Mouse (Mus musculus) heart, postnatal 36 days (tissue): ENCODE measurements around the gene 6330409D20Rik. TPM values are rescaled to one million over a fixed set of nuclear protein-coding genes. Genes with fewer than 3 reads are reported as not detected.
A peak's percentile ranks its signal among the peaks of the same experiment; 100 is the strongest.

Source experiments
- DNase-seq, 2 experiments: peaks; one replicate each; pipeline ENCODE4 v3.0.0; 2021 to 2022
- intact Hi-C: fragments of 180-260 bp; cut with DNase I; formaldehyde crosslinking; loops from one replicate; pipeline ENCODE4 v1.15.1; 2025
- total RNA-seq, 2 experiments: library from RNA; stranded (reverse); gene quantifications; 2 replicates each; pipeline ENCODE4 v1.2.3; 2021

6330409D20Rik gene
- total RNA-seq: not detected

- no peak for DNase-seq
- intact Hi-C loops: loop anchor here (2.0 kb wide), 1 partner anchor 14 kb away; no protein-coding TSS in a partner anchor
These were observed at the start of gene 6330409D20Rik for GRCm38 (mm10) chr2:32740916-32741272. Gene 6330409D20Rik (minus strand): TSS chr2:32741016.

- DNase-seq: no peak
- intact Hi-C loops: no loop called here
These were observed 47.8 kb upstream of the 6330409D20Rik start for GRCm38 (mm10) chr2:32788581-32788980.

GRCm38 (mm10) chr2:32787176-32787575, 46.4 kb upstream of the 6330409D20Rik start:
- DNase-seq: no peak
- intact Hi-C loops: no loop called here

GRCm38 (mm10) chr2:32784048-32784681, 43.3 kb upstream of the 6330409D20Rik start, which contains the start of gene Cfap157:
Gene Cfap157 (minus strand): TSS chr2:32784428.
- intact Hi-C loops: no loop called here
- DNase-seq: peak; percentile 26 to 41

- no peak for DNase-seq
- intact Hi-C loops: no loop called here
These were observed 40.9 kb upstream of the 6330409D20Rik start for GRCm38 (mm10) chr2:32781710-32782109.

- DNase-seq: no peak
- intact Hi-C loops: loop anchor here (1.0 to 5.0 kb wide), 2 partner anchors 75 to 133 kb away; no protein-coding TSS in a partner anchor
These were observed 38.9 kb upstream of the 6330409D20Rik start for GRCm38 (mm10) chr2:32779714-32780113.

GRCm38 (mm10) chr2:32779131-32779530, 38.3 kb upstream of the 6330409D20Rik start:
- intact Hi-C loops: loop anchor here (1.0 to 5.0 kb wide), 2 partner anchors 75 to 133 kb away; no protein-coding TSS in a partner anchor
- peak; percentile 68 to 79 for DNase-seq

- no peak for DNase-seq
- intact Hi-C loops: loop anchor here (5.0 kb wide), 1 partner anchor 134 kb away; no protein-coding TSS in a partner anchor
These were observed 37.3 kb upstream of the 6330409D20Rik start for GRCm38 (mm10) chr2:32778081-32778480.

- DNase-seq: no peak
- intact Hi-C loops: loop anchor here (5.0 kb wide), 1 partner anchor 136 kb away; no protein-coding TSS in a partner anchor
These were observed 35.4 kb upstream of the 6330409D20Rik start for GRCm38 (mm10) chr2:32776192-32776591.

- DNase-seq: peak; percentile 98 to 99
- intact Hi-C loops: loop anchor here (5.0 kb wide), 1 partner anchor 137 kb away; no protein-coding TSS in a partner anchor
These were observed 34.7 kb upstream of the 6330409D20Rik start, which contains the start of the genes Ttc16 and Ptrh1 for GRCm38 (mm10) chr2:32775359-32776074. Gene Ttc16 (minus strand): TSS chr2:32775633. Gene Ptrh1 (plus strand): TSS chr2:32775786.

GRCm38 (mm10) chr2:32772626-32773279, 31.9 kb upstream of the 6330409D20Rik start:
- intact Hi-C loops: loop anchor here (5.0 kb wide), 1 partner anchor 75 kb away; no protein-coding TSS in a partner anchor
- DNase-seq: no peak

- no peak for DNase-seq
- intact Hi-C loops: loop anchor here (5.0 kb wide), 1 partner anchor 75 kb away; no protein-coding TSS in a partner anchor
These were observed 31.1 kb upstream of the 6330409D20Rik start for GRCm38 (mm10) chr2:32771886-32772285.

GRCm38 (mm10) chr2:32769327-32770085, 28.7 kb upstream of the 6330409D20Rik start:
- no peak for DNase-seq
- intact Hi-C loops: loop anchor here (5.0 kb wide), 1 partner anchor 72 kb away; no protein-coding TSS in a partner anchor

- intact Hi-C loops: no loop called here
- DNase-seq: no peak
These were observed 28.0 kb upstream of the 6330409D20Rik start for GRCm38 (mm10) chr2:32768661-32769285.

- DNase-seq: no peak
- intact Hi-C loops: no loop called here
These were observed 26.4 kb upstream of the 6330409D20Rik start for GRCm38 (mm10) chr2:32767241-32767640.

- intact Hi-C loops: no loop called here
These were observed 22.5 kb upstream of the 6330409D20Rik start for GRCm38 (mm10) chr2:32763353-32763752.

GRCm38 (mm10) chr2:32761859-32762258, 21.0 kb upstream of the 6330409D20Rik start:
- intact Hi-C loops: no loop called here
- no peak for DNase-seq

More at GRCm38 (mm10) chr2:32763353-32763752, 22.5 kb upstream of the 6330409D20Rik start:
- DNase-seq: no peak

GRCm38 (mm10) chr2:32761361-32761760, 20.5 kb upstream of the 6330409D20Rik start:
- no peak for DNase-seq
- intact Hi-C loops: no loop called here

- intact Hi-C loops: loop anchor here (5.0 kb wide), 1 partner anchor 127 kb away; no protein-coding TSS in a partner anchor
- no peak for DNase-seq
These were observed 18.2 kb upstream of the 6330409D20Rik start for GRCm38 (mm10) chr2:32759001-32759400.
